Mouse (Mus musculus): ENCODE data around the gene Lmod2. TPM values are rescaled to one million over a fixed set of nuclear protein-coding genes. Genes with fewer than 3 reads are reported as not detected.

The Lmod2 gene
- polyA plus RNA-seq, 2 experiments from 2014 or later, result not detected

GRCm38 (mm10) chr6:24602351-24602750 lies 4.8 kb downstream of the Lmod2 start:
- no peak for ATAC-seq

DNA sequence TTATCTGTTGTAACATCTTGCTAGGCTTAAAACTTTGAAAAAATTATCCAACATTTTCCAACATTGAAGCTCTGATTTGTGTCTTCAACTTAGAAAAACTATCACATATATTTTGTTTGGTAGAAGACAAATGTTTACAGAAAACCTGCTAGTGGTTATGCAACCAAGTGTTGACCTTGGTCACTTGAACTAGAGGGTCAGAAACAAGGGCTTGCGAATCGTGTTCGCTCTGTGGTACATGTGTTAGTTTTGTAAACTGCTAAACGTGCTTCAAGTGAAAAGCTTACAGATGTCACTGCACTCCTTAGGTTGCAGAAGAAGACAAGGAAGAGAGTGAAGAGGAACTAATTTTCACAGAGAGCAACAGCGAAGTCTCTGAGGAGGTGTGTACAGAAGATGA lies 5.4 kb downstream of the Lmod2 start:
- no peak for ATAC-seq

DNA sequence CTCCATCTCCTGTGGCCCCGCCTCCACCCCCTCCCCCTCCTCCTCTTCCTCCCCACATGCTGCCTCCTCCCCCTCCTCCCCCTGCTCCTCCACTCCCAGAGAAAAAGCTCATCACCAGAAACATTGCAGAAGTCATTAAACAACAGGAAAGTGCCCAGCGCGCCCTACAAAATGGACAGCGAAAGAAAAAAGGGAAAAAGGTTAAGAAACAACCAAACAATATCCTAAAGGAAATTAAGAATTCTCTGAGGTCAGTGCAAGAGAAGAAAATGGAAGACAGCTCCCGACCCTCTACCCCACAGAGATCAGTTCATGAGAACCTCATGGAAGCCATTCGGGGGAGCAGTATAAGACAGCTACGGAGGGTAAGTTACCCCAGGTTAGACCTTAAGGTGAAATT lies 6.7 kb downstream of the Lmod2 start:
- ATAC-seq, result no peak

- ATAC-seq, result no peak
Measured at GRCm38 (mm10) chr6:24605631-24606030, 8.1 kb downstream of the Lmod2 start.

DNA sequence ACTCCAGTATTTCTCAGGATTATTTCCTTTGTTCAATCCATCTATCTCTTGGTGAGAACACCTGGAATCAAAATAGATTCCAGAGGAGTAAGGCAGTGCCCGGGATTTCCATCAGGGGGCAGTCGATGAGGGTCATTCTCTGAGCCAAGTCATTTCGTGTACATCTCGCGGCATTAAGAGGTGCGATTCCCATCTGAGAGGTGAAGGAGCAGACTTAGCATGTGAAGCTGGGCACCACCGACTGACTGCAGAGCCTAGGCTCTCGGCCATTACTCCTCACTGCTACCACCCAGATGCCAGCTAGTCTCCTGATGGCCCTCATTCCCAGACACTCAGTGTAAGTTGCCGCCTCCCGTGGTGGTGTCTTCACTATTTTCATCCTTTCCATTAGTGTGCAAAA lies 8.9 kb downstream of the Lmod2 start:
- ATAC-seq, result no peak

DNA sequence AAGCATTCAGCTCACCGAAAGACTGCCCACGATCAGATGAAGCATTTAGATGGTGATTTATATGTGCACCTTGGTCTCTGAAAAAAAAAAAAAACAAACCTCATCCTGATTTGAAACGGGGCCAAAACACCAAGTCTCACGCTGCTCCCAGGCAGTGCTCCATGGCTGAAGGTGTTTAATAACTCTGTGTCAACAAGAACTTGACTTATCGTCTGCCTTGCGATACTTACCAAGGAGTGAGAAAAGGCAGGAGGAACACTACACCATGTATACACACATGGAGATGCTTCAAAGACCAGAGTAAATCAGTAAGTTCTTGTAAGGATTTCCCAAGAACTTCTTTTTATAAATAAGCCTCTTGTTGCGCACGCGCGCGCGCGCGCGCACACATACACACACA lies 10.0 kb downstream of the Lmod2 start:
- no peak for ATAC-seq

DNA sequence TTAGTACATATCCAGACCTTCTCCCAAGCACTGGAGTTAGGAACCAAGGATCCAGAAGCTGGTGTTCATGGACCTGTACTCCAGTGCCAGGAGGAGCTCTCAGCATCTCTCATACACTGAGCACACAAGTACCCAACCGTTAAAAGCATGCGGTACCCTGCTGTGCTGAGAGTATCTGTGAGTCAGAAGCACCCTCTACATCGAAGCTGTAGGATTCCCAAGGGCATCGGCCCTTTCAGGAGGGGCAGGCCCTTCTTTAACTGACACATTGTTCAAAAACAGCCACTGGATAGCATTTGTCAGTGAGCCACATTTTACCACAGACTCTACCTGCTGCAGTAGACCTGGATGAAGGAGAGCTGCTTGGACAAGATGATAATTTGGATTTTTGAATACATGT lies 10.6 kb downstream of the Lmod2 start:
- ATAC-seq, result no peak

GRCm38 (mm10) chr6:24608682-24609081 lies 11.1 kb downstream of the Lmod2 start:
- no peak for ATAC-seq

DNA sequence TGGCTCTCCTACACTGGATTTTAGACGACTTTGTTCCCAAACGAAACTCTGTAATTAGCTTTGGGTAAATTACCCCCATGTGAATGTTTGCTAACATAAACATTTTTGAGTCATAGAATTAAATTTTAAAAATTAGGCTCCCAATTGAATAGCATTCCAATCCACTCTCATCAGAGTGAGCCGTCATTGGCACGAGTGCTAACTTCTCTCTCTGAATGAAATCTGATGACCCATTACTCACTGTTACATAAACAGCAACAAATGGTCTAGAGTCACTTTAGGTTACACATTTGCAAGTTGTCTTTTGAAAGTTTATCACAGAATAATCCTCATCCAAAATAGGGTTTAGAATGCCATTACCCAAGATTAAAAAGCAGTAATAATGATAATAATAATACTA lies 12.0 kb downstream of the Lmod2 start:
- ATAC-seq, result no peak

- no peak for ATAC-seq
Measured at GRCm38 (mm10) chr6:24610358-24610757, 12.8 kb downstream of the Lmod2 start.

GRCm38 (mm10) chr6:24612074-24612755 lies 14.7 kb downstream of the Lmod2 start:
- ATAC-seq, result no peak

DNA sequence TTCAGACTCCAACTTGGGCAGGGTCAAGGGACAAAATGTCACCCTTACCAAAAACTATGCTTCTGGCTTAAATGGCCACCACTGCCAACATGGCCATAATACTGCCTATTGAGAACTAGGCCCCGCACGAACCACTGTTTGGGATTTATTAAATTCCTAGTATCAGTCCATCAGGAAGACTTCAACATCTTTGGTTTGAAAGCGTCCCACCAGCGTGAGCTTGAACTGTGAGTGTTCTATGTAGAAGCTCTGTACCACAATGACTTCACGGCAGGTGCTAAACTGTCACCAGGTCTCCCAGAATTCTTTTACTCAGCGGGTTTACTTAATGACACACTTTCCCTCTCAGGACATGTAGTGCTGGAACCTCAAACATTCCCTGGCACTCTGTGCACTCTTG lies 15.8 kb downstream of the Lmod2 start:
- no peak for ATAC-seq

GRCm38 (mm10) chr6:24613918-24614317 lies 16.4 kb downstream of the Lmod2 start:
- ATAC-seq, result no peak

- no peak for ATAC-seq
Measured at GRCm38 (mm10) chr6:24616746-24617145, 19.2 kb downstream of the Lmod2 start.

DNA sequence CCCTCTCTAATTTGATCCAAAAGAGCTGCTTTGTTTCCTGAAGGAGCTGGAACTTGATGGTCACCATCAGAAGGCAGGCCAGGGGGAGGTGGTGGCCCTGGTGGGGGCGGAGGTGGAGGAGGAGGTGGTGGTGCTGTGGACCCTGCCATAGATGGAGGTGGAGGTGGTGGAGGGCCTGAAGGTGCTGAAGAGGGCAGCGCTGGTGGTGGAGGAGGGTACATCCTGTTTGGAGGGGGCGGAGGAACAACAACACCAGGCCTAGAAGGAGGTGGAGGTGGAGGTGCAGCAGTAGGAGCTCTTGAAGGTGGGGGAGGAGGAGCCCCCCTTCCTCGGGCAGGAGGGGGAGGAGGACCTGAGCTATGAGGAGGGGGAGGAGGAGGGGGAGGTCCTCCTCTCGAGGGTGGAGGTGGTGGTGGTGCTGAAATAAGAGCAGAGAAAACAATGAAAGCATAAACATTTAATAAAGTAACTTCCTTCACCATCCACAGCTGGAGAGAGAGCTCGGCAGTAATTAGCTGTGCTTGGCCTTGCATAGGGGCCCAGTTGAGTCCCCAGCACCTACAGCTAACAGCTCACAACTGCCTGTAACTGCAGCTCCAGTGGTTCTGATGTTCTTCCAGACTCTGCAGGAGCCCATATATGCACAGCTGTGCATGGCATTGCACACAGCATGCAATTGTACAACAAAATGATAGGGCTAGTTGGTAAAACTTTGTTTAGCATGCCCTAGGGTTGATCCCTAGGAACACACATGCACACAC lies 21.9 kb downstream of the Lmod2 start:
- ATAC-seq, result no peak

DNA sequence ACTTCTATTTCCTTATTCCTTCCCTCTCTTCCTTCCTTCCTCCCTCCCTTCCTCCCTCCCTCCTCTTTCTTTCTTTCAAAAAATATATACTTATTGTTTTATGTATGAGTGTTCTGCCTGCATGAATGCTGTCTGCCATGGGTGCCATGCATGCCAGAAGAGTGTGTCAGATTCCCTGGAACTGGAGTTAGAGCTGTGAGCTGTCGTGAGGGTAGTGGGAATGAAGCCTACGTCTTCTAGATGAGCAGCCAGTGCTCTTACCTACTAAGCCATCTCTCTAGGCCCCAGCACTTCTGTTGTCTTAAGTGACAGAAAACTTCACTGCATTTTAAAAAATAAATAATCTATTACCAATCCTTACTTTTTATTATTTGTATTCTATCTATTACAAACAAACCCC lies 23.4 kb downstream of the Lmod2 start:
- ATAC-seq, result no peak

DNA sequence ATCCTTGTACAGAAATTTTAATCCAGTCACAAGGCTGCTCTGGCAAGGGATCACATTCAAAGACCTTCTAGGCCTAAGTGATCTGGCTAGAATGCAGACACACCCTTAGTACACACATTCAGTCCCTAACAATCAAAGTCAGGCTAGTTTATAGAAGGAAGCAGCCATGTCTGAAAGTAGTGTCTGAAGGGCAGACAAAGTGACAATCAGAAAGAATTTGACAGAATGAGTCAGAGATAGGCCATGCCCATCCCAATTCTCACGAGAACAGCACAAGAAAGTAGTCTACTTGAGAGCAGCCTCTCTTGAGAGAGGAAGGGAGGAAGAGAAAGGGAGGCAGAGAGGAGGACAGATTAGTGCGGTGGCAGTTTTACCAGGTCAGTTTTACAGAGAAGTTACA lies 24.5 kb downstream of the Lmod2 start:
- ATAC-seq, result no peak

DNA sequence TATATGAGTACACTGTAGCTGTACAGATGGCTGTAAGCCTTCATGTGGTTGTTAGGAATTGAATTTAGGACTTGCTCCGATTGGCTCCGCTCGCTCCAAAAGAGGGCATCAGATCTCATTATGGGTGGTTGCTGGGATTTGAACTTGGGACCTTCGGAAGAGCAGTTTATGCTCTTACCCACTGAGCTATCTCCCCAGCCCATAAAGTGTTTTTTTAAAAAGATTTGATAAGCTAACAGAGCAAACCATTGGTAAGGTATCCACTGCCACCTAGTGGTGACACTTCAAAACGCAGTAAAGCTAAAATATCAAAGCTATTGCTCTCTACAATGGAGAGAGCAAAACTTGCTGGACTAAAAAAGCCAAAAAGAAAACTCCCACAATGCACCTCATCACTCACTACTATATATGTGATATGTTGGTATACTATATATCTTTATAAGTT lies 30.0 kb downstream of the Lmod2 start:
- ATAC-seq, result peak; percentile 90

DNA sequence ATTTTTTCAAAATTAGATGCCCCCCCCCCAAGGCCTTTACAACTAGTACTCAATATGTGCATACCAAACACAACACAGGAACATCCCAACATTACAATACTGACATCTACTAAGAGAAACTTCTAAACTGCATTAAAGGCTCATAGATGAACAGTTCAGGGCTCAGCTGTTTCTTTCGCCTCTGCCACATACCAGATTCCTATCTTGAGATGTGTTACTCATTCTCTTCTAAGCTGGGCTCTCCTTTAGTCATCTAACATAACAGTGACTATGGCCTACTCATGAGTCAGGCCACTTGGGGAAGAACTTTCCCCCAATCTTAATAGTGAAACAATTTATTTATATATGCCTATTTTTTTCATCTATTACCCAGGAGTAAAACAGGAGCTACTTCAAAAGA lies 30.9 kb downstream of the Lmod2 start:
- ATAC-seq, result no peak

DNA sequence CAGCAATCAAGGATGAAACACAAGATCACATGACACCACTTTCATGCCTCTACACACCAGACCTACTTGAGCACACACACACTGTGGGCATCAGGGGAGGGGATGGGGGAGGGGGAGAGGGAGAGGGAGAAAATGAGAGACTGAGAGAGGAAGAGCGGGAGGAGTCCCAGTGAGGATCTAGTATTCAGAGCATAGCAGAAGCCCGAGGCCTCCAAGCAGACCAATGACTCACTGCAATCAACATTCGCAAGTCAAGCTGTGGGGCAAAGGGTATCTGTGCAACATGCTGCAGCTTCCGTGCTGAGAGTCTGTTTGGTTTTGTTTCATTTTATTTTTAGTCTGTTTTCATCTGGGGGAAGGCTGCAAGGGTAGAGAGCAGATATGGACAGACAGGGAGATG lies 34.5 kb downstream of the Lmod2 start:
- no peak for ATAC-seq

- no peak for ATAC-seq
Measured at GRCm38 (mm10) chr6:24634065-24634464, 36.5 kb downstream of the Lmod2 start.

- no peak for ATAC-seq
Measured at GRCm38 (mm10) chr6:24635814-24636213, 38.3 kb downstream of the Lmod2 start.

GRCm38 (mm10) chr6:24641286-24641685 lies 43.7 kb downstream of the Lmod2 start:
- no peak for ATAC-seq

GRCm38 (mm10) chr6:24642161-24642560 lies 44.6 kb downstream of the Lmod2 start:
- no peak for ATAC-seq

All from CD4-positive, CD25-positive, alpha-beta regulatory T cell, adult 4 months (primary cell).